Mouse (Mus musculus) testis, adult 2 months (tissue): ENCODE measurements around the gene Snrnp40.

ENCODE experiments used
- CTCF ChIP-seq: fragments of 200-500 bp; IDR thresholded peaks from 2 replicates; pipeline ENCODE4 v1.5.1; 2012; ENCODE audit warnings: low read depth, mild to moderate bottlenecking, inconsistent platforms, low read length, moderate library complexity; ENCODE audit not compliant: control insufficient read depth, insufficient read depth, insufficient replicate concordance
- POLR2A ChIP-seq: fragments of 200-500 bp; IDR thresholded peaks from 2 replicates; pipeline ENCODE4 v1.6.1; 2012; ENCODE audit warnings: low read depth, mild to moderate bottlenecking, inconsistent platforms, low read length, moderate library complexity; ENCODE audit not compliant: control insufficient read depth

GRCm38 (mm10) chr4:130389927-130390326 lies 30.0 kb downstream of the Snrnp40 start:
- TF ChIP-seq CTCF: no peak
- no peak for TF ChIP-seq POLR2A
